Mouse (Mus musculus) heart, embryonic 14.5 days (tissue): ENCODE results near the gene Lif. TPM values are rescaled to one million over a fixed set of nuclear protein-coding genes. Genes with fewer than 3 reads are reported as not detected.
A peak's percentile ranks its signal among the peaks of the same experiment; 100 is the strongest.

ENCODE experiments used
- ATAC-seq: fragments of 200-750 bp; cut with Nextera tagmentation; 2 replicates; pipeline ENCODE4 v1.8.0; 2017; ENCODE audit warnings: low read depth, moderate TSS enrichment; ENCODE audit not compliant: insufficient number of reproducible peaks, insufficient read depth, low FRiP score
- H3K27ac ChIP-seq, 2 experiments: fragments of 200-500 bp in 1 of 2; fragments of 300-500 bp in 1 of 2; sonication (generic) in 1 of 2; replicated peaks in 1 of 2; 2 replicates each; pipeline ENCODE4 v1.5.1; 2012 to 2014; ENCODE audit warnings: low read depth in 2 of 2, low read length in 2 of 2, control low read depth in 1 of 2, mild to moderate bottlenecking in 1 of 2, mixed read lengths in 1 of 2; ENCODE audit not compliant: control insufficient read depth in 1 of 2, insufficient read depth in 1 of 2
- H3K27me3 ChIP-seq: fragments of 300-500 bp; sonication (generic); 2 replicates; pipeline ENCODE4 v1.6.1; 2014; ENCODE audit warnings: mild to moderate bottlenecking, low read length, control low read depth; ENCODE audit not compliant: control insufficient read depth, insufficient read depth
- H3K36me3 ChIP-seq: fragments of 300-500 bp; sonication (generic); 2 replicates; pipeline ENCODE4 v1.6.1; 2014; ENCODE audit warnings: mild to moderate bottlenecking, control low read depth, low read length, mixed read lengths; ENCODE audit not compliant: control insufficient read depth, insufficient read depth
- H3K4me1 ChIP-seq, 2 experiments: fragments of 200-500 bp in 1 of 2; fragments of 300-500 bp in 1 of 2; sonication (generic) in 1 of 2; 2 replicates each; pipeline ENCODE4 v1.6.1; 2012 to 2014; ENCODE audit warnings: low read length in 2 of 2, control low read depth in 1 of 2, mixed read lengths in 1 of 2; ENCODE audit not compliant: control insufficient read depth in 2 of 2, insufficient read depth in 2 of 2
- H3K4me2 ChIP-seq: fragments of 300-500 bp; sonication (generic); 2 replicates; pipeline ENCODE4 v1.6.1; 2014; ENCODE audit warnings: mild to moderate bottlenecking, low read length
- H3K4me3 ChIP-seq, 2 experiments: fragments of 200-500 bp in 1 of 2; fragments of 300-500 bp in 1 of 2; sonication (generic) in 1 of 2; 2 replicates each; pipeline ENCODE4 v1.5.1; 2012 to 2014; ENCODE audit warnings: low read length in 2 of 2, mild to moderate bottlenecking in 2 of 2, control low read depth in 1 of 2, low read depth in 1 of 2, moderate library complexity in 1 of 2; ENCODE audit not compliant: control insufficient read depth in 1 of 2, insufficient read depth in 1 of 2
- H3K9ac ChIP-seq: fragments of 300-500 bp; sonication (generic); 2 replicates; pipeline ENCODE4 v1.6.1; 2014; ENCODE audit warnings: mild to moderate bottlenecking, low read length
- H3K9me3 ChIP-seq: fragments of 300-500 bp; sonication (generic); 2 replicates; pipeline ENCODE4 v1.6.1; 2016; ENCODE audit warnings: low read length, control low read depth; ENCODE audit not compliant: control insufficient read depth
- WGBS: fragments of 180-500 bp; shearing (Covaris S2); extraction: QIAGEN DNeasy Blood & Tissue Kit; methylation state at CpG from one replicate; pipeline ENCODE4 v1.1.7; 2014; 5-methylcytosine and 5-hydroxymethylcytosine counted together
- polyA plus RNA-seq: library from polyadenylated mRNA; unstranded; fragments of >200 nt; fragmentation: Nextera tagmentation; extraction: Ambion mirVana; gene quantifications from 2 replicates; pipeline ENCODE4 v1.2.1, GENCODE M21; 2014

Gene Lif
- polyA plus RNA-seq, 1 experiment from 2014 or later = 0.24 TPM

GRCm38 (mm10) chr11:4279909-4280308 is 22.6 kb downstream of the Lif start:
- no peaks in the 10 kb centered on the region for H3K9me3 ChIP-seq
- H3K4me2 ChIP-seq = no peak overlapping the region
- H3K36me3 ChIP-seq = no peaks in the 10 kb centered on the region
- no peak overlapping the region for H3K4me3 ChIP-seq
- H3K9ac ChIP-seq = no peak overlapping the region
- H3K4me1 ChIP-seq = peaks cover 16 to 30% of the 10 kb centered on the region in 2 experiments
- H3K27me3 ChIP-seq = no peaks in the 10 kb centered on the region
- ATAC-seq = no peak
- H3K27ac ChIP-seq = no peak overlapping the region
- WGBS = 47% methylated on average over 7 of the region's 7 CpGs

- WGBS = 74% methylated on average over 6 of the region's 6 CpGs
- H3K27me3 ChIP-seq = no peaks in the 10 kb centered on the region
- no peaks in the 10 kb centered on the region for H3K36me3 ChIP-seq
- H3K9me3 ChIP-seq = no peaks in the 10 kb centered on the region
- peaks cover 13 to 27% of the 10 kb centered on the region in 2 experiments for H3K4me1 ChIP-seq
- H3K27ac ChIP-seq = no peak overlapping the region
- no peak overlapping the region for H3K4me2 ChIP-seq
- no peak overlapping the region for H3K9ac ChIP-seq
- no peak for ATAC-seq
- no peak overlapping the region for H3K4me3 ChIP-seq
Measured at GRCm38 (mm10) chr11:4281852-4282251, 24.5 kb downstream of the Lif start.

DNA sequence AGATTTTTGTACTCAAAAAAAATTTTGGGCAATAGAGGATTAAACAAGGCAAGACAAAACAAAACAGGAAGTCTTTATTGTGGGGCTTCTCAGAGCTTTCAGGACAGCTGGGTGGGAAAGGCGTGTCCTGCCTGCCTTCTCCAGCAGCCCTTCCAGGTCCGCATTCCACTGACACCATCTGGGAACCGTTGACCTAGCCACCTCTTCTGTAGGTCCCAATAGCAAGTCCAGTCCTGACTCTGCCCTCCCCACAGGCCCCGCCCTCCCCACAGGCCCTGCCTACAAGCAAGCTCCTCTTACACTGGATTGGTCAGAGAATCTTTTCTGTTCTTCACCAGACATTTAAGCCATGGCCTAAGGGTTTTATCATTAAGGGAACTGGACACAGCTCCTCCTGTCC is 26.3 kb downstream of the Lif start:
- no peak overlapping the region for H3K27ac ChIP-seq
- no peak overlapping the region for H3K4me2 ChIP-seq
- no peak for ATAC-seq
- H3K27me3 ChIP-seq = no peaks in the 10 kb centered on the region
- peaks cover 11 to 22% of the 10 kb centered on the region in 2 experiments for H3K4me1 ChIP-seq
- H3K9me3 ChIP-seq = no peaks in the 10 kb centered on the region
- H3K4me3 ChIP-seq = no peak overlapping the region
- no peaks in the 10 kb centered on the region for H3K36me3 ChIP-seq
- H3K9ac ChIP-seq = no peak overlapping the region
- WGBS = 26% methylated on average over 4 of the region's 4 CpGs

DNA sequence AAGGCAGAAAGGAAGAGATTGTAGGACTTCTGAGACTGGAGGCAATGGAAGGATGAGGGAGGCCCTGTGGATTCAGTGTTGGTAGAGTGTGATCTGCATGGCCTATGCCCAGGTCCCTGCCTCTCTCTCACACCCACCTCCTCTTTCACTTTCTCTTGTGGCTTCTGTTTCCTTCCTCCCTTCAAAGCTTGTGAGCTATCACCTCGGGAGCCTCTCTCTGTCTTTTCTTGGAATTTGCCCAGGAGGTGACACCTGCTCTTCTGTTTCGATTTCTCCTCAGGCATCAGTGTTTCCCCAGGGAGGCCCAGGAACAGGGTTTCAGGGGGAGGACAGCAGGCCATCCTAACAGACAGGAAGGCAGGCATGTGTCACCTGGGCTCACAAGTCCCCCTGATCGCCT is 31.9 kb downstream of the Lif start:
- WGBS = 49% methylated on average over 3 of the region's 3 CpGs
- Histone ChIP-seq H3K27me3 (no peaks in the 10 kb centered on the region), H3K9ac (no peak overlapping the region), H3K36me3 (no peaks in the 10 kb centered on the region), H3K27ac (no peak overlapping the region), H3K4me1 (peaks cover 29 to 35% of the 10 kb centered on the region in 2 experiments), H3K9me3 (no peaks in the 10 kb centered on the region), H3K4me2 (no peak overlapping the region), H3K4me3 (no peak overlapping the region)
- no peak for ATAC-seq

DNA sequence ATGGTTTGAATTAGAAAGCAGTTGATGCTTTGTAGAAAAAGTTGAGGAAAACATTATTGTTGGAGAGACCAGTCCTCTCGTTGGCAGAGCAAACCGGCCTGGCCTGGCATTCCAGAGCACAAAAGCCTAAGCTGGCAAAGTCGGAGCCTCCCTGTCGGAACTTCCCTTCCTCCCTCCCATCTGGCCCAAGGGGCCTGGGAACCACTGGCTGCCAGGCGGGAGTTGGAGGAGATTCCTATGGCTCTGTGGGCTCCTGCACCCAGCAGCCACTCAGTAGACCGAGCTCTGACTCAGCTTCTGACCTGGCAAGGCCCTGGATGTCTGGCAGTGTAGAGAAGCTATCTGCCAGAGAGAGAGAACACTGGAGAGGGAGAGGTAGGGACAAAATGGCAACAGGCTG is 34.3 kb downstream of the Lif start:
- 74% methylated on average over 6 of the region's 6 CpGs for WGBS
- H3K4me3 ChIP-seq = no peak overlapping the region
- peaks cover 38 to 49% of the 10 kb centered on the region in 2 experiments for H3K4me1 ChIP-seq
- no peak overlapping the region for H3K9ac ChIP-seq
- H3K36me3 ChIP-seq = no peaks in the 10 kb centered on the region
- H3K4me2 ChIP-seq = no peak overlapping the region
- no peaks in the 10 kb centered on the region for H3K9me3 ChIP-seq
- H3K27me3 ChIP-seq = no peaks in the 10 kb centered on the region
- H3K27ac ChIP-seq = no peak overlapping the region
- no peak for ATAC-seq

DNA sequence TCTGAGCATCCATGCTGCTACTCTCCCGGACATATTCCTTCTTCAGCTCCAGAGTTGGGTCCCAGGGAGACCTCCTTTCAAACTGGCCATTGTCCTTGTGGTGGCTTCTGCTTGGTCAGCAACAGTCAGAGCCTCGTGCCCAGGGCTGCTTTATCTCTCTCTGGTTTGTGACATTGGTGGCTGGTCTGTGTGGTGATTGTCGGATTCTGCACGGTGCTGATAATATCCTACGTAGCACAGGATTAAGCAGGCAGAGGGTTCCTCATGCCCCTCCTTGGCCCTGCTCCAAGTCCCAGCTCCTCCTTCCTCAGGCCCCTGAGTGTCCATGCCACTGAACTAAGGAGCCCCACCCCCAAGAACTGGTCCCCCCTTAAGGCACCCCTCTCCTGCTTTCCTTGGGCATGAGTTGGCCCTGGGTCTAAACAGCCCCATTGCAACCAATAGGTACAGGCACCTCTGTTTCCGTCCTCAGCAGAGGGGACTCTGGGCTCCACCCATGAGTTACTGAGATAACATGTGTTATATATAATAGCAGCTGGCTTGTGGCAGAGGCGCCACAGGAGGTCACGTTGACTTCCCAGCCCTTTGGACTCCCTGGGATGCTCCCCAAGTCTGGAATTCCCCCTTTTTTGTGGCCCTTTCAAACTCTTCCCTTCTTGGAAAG is 35.0 kb downstream of the Lif start:
- H3K27me3 ChIP-seq = no peaks in the 10 kb centered on the region
- H3K9me3 ChIP-seq = no peaks in the 10 kb centered on the region
- ATAC-seq = peak; percentile 3; the same call in 1 of the 2 replicates
- H3K9ac ChIP-seq = no peak overlapping the region
- H3K4me1 ChIP-seq = peaks cover 44 to 56% of the 10 kb centered on the region in 2 experiments
- 24% methylated on average over 8 of the region's 8 CpGs for WGBS
- H3K4me2 ChIP-seq = no peak overlapping the region
- peak overlapping the region in 1 of 2 experiments; percentile 41; a peak in 1 of 4 replicates for H3K27ac ChIP-seq
- H3K36me3 ChIP-seq = no peaks in the 10 kb centered on the region
- no peak overlapping the region for H3K4me3 ChIP-seq

GRCm38 (mm10) chr11:4292888-4293247 is 35.5 kb downstream of the Lif start:
- Histone ChIP-seq H3K27me3 (no peaks in the 10 kb centered on the region), H3K9ac (no peak overlapping the region), H3K36me3 (no peaks in the 10 kb centered on the region), H3K4me2 (no peak overlapping the region), H3K4me3 (no peak overlapping the region), H3K9me3 (no peaks in the 10 kb centered on the region), H3K4me1 (peaks cover 46 to 58% of the 10 kb centered on the region in 2 experiments), H3K27ac (peak overlapping the region in 1 of 2 experiments; percentile 41; a peak in 1 of 4 replicates)
- 77% methylated on average over 6 of the region's 6 CpGs for WGBS
- no peak for ATAC-seq

GRCm38 (mm10) chr11:4293481-4293880 is 36.1 kb downstream of the Lif start:
- no peak overlapping the region for H3K4me2 ChIP-seq
- no peak overlapping the region for H3K4me3 ChIP-seq
- 91% methylated on average over 4 of the region's 4 CpGs for WGBS
- no peak overlapping the region for H3K9ac ChIP-seq
- no peaks in the 10 kb centered on the region for H3K9me3 ChIP-seq
- no peaks in the 10 kb centered on the region for H3K27me3 ChIP-seq
- no peak for ATAC-seq
- H3K36me3 ChIP-seq = no peaks in the 10 kb centered on the region
- no peak overlapping the region for H3K27ac ChIP-seq
- peaks cover 48 to 59% of the 10 kb centered on the region in 2 experiments for H3K4me1 ChIP-seq
